Mouse (Mus musculus): ENCODE measurements around the gene Tatdn3. TPM values are rescaled to one million over a fixed set of nuclear protein-coding genes. Genes with fewer than 3 reads are reported as not detected.

Tatdn3 gene
- total RNA-seq, 2 experiments from 2014 or later, result 12.2 to 17.0 TPM

- intact Hi-C loops (cut with DNase I; ENCODE audit: low total_unique reads), result loop anchor here (10.0 kb wide), 1 partner anchor 200 kb away; no protein-coding TSS in a partner anchor
- DNase-seq, result no peak
These were observed 22.3 kb upstream of the Tatdn3 start for GRCm38 (mm10) chr1:191084951-191085559.

GRCm38 (mm10) chr1:191083230-191083629 is 20.5 kb upstream of the Tatdn3 start:
- intact Hi-C loops (cut with DNase I; ENCODE audit: low total_unique reads), result loop anchor here (10.0 kb wide), 1 partner anchor 202 kb away; no protein-coding TSS in a partner anchor
- no peak for DNase-seq

GRCm38 (mm10) chr1:191075199-191075883 is 12.6 kb upstream of the Tatdn3 start:
- intact Hi-C loops (cut with DNase I; ENCODE audit: low total_unique reads), result loop anchor here (2.0 to 10.0 kb wide), 2 partner anchors 131 to 241 kb away; no protein-coding TSS in a partner anchor
- DNase-seq, result peak; percentile 56

GRCm38 (mm10) chr1:191073486-191073885 is 10.8 kb upstream of the Tatdn3 start:
- no peak for DNase-seq
- intact Hi-C loops (cut with DNase I; ENCODE audit: low total_unique reads), result loop anchor here (10.0 kb wide), 1 partner anchor 239 kb away; no protein-coding TSS in a partner anchor

- intact Hi-C loops (cut with DNase I; ENCODE audit: low total_unique reads), result loop anchor here (10.0 kb wide), 1 partner anchor 238 kb away; no protein-coding TSS in a partner anchor
- peak; percentile 34 for DNase-seq
These were observed 10.3 kb upstream of the Tatdn3 start for GRCm38 (mm10) chr1:191073001-191073400.

GRCm38 (mm10) chr1:191072329-191072913 is 9.7 kb upstream of the Tatdn3 start:
- intact Hi-C loops (cut with DNase I; ENCODE audit: low total_unique reads), result loop anchor here (10.0 kb wide), 1 partner anchor 238 kb away; no protein-coding TSS in a partner anchor
- DNase-seq, result no peak

- intact Hi-C loops (cut with DNase I; ENCODE audit: low total_unique reads), result loop anchor here (10.0 kb wide), 1 partner anchor 237 kb away; no protein-coding TSS in a partner anchor
These were observed 8.9 kb upstream of the Tatdn3 start for GRCm38 (mm10) chr1:191071613-191072012.

GRCm38 (mm10) chr1:191070259-191070658 is 7.5 kb upstream of the Tatdn3 start:
- no peak for DNase-seq
- intact Hi-C loops (cut with DNase I; ENCODE audit: low total_unique reads), result loop anchor here (10.0 kb wide), 1 partner anchor 235 kb away; no protein-coding TSS in a partner anchor

More at GRCm38 (mm10) chr1:191071613-191072012, 8.9 kb upstream of the Tatdn3 start:
- no peak for DNase-seq

- DNase-seq, result no peak
- intact Hi-C loops (cut with DNase I; ENCODE audit: low total_unique reads), result no loop called here
These were observed 5.6 kb upstream of the Tatdn3 start for GRCm38 (mm10) chr1:191068377-191068776.

GRCm38 (mm10) chr1:191065188-191065587 is 2.5 kb upstream of the Tatdn3 start:
- DNase-seq, result no peak
- intact Hi-C loops (cut with DNase I; ENCODE audit: low total_unique reads), result no loop called here

GRCm38 (mm10) chr1:191064535-191064934 is 1.8 kb upstream of the Tatdn3 start:
- intact Hi-C loops (cut with DNase I; ENCODE audit: low total_unique reads), result loop anchor here (5.0 kb wide), 1 partner anchor 37 kb away; the partner anchor contains the start of gene Flvcr1

GRCm38 (mm10) chr1:191063700-191064099 is 968 bp upstream of the Tatdn3 start:
- intact Hi-C loops (cut with DNase I; ENCODE audit: low total_unique reads), result loop anchor here (5.0 kb wide), 1 partner anchor 36 kb away; the partner anchor contains the start of gene Flvcr1
- no peak for DNase-seq

More at GRCm38 (mm10) chr1:191064535-191064934, 1.8 kb upstream of the Tatdn3 start:
- DNase-seq, result no peak

- intact Hi-C loops (cut with DNase I; ENCODE audit: low total_unique reads), result loop anchor here (5.0 kb wide), 1 partner anchor 35 kb away; the partner anchor contains the start of gene Flvcr1
- DNase-seq, result no peak
These were observed 421 bp downstream of the Tatdn3 start for GRCm38 (mm10) chr1:191062241-191062780.

GRCm38 (mm10) chr1:191057461-191057860 is 5.3 kb downstream of the Tatdn3 start:
- no peak for DNase-seq

GRCm38 (mm10) chr1:191055533-191055873 is 7.2 kb downstream of the Tatdn3 start:
- no peak for DNase-seq
- intact Hi-C loops (cut with DNase I; ENCODE audit: low total_unique reads), result loop anchor here (5.0 kb wide), 1 partner anchor 48 kb away; no protein-coding TSS in a partner anchor

More at GRCm38 (mm10) chr1:191057461-191057860, 5.3 kb downstream of the Tatdn3 start:
- intact Hi-C loops (cut with DNase I; ENCODE audit: low total_unique reads), result loop anchor here (5.0 kb wide), 1 partner anchor 50 kb away; no protein-coding TSS in a partner anchor

- peak; percentile 15 for DNase-seq
- intact Hi-C loops (cut with DNase I; ENCODE audit: low total_unique reads), result loop anchor here (5.0 kb wide), 1 partner anchor 48 kb away; no protein-coding TSS in a partner anchor
These were observed 7.7 kb downstream of the Tatdn3 start for GRCm38 (mm10) chr1:191054870-191055532.

GRCm38 (mm10) chr1:191053555-191053954 is 9.2 kb downstream of the Tatdn3 start:
- DNase-seq, result no peak
- intact Hi-C loops (cut with DNase I; ENCODE audit: low total_unique reads), result no loop called here

- intact Hi-C loops (cut with DNase I; ENCODE audit: low total_unique reads), result no loop called here
- peak; percentile 69 for DNase-seq
These were observed 16.4 kb downstream of the Tatdn3 start for GRCm38 (mm10) chr1:191046231-191046824.

Data from gastrocnemius, postnatal 14 days (tissue).